Mouse (Mus musculus) midbrain, embryonic 10.5 days (tissue): ENCODE results near the gene Aspg. TPM values are rescaled to one million over a fixed set of nuclear protein-coding genes. Genes with fewer than 3 reads are reported as not detected.
A peak's percentile ranks its signal among the peaks of the same experiment; 100 is the strongest.

ENCODE experiments used
- DNase-seq: peaks from one replicate; pipeline ENCODE4 v3.0.0-alpha.2; 2017; ENCODE audit warnings: low spot score
- H3K27ac ChIP-seq: fragments of 300-500 bp; sonication (generic); replicated peaks from 2 replicates; pipeline ENCODE4 v1.5.1; 2016; ENCODE audit warnings: mild to moderate bottlenecking
- H3K27me3 ChIP-seq: fragments of 300-500 bp; sonication (generic); 2 replicates; pipeline ENCODE4 v1.6.1; 2016; ENCODE audit warnings: low read depth, mild to moderate bottlenecking; ENCODE audit not compliant: poor library complexity, severe bottlenecking
- H3K36me3 ChIP-seq: fragments of 300-500 bp; sonication (generic); 2 replicates; pipeline ENCODE4 v1.6.1; 2016; ENCODE audit warnings: mild to moderate bottlenecking, moderate library complexity
- H3K4me1 ChIP-seq: fragments of 300-500 bp; sonication (generic); 2 replicates; pipeline ENCODE4 v1.6.1; 2016
- H3K4me3 ChIP-seq: fragments of 300-500 bp; sonication (generic); 2 replicates; pipeline ENCODE4 v1.5.1; 2016; ENCODE audit warnings: mild to moderate bottlenecking, moderate library complexity
- H3K9me3 ChIP-seq: fragments of 300-500 bp; sonication (generic); replicated peaks from 2 replicates; pipeline ENCODE4 v1.6.1; 2016; ENCODE audit warnings: mild to moderate bottlenecking
- WGBS: fragments of 180-500 bp; shearing (Covaris S2); methylation state at CpG from one replicate; pipeline ENCODE4 v1.1.7; 2016; 5-methylcytosine and 5-hydroxymethylcytosine counted together
- polyA plus RNA-seq: library from polyadenylated mRNA; unstranded; fragments of >200 nt; fragmentation: Nextera tagmentation; extraction: Ambion mirVana; gene quantifications from 2 replicates; pipeline ENCODE4 v1.2.1, GENCODE M21; 2016

The Aspg gene
- polyA plus RNA-seq, 1 experiment from 2014 or later: 1.5 TPM

DNA sequence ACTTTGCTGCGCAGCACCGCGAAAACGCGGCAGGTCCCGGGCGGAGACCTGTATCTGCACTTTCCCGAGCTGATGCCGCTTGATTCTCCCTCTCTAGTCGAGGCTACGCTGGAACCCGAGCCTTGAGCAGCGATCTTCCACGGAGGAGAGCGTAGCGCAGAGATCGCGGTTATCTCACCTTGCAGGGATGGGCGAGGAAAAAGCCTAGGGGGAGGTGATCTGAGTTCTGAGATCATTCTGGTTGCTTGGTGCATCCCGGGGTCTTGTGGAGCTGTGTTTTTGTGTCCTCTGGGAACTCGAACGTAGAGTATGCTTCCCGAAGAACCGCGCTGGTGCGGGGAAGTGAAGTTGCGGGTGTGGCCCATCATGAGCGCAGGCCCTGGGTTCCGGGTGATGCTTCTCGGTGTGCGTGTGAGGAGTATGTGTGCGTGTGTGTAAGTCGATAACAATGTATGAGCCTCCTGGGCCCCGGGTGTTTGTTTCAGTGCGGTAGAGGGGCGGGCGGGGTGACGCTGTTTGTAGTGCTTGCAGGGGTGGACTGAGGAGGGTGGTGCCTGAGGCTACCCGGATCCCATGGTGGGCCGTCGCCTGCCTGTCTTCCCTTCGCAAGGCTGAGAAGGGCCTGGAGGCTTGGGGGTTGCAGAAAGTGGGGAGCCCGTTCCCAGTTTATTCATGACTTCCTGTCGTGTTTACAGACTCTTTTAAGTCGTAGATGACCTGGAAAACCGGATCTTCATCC lies 38.1 kb downstream of the Aspg start:
- peaks cover 89% of the 10 kb centered on the region for H3K27me3 ChIP-seq
- DNase-seq: peak; percentile 41
- H3K4me3 ChIP-seq: peak overlapping the region; percentile 70
- H3K9me3 ChIP-seq: no peaks in the 10 kb centered on the region
- peak overlapping the region; percentile 77 for H3K27ac ChIP-seq
- no peaks in the 10 kb centered on the region for H3K36me3 ChIP-seq
- peaks cover 78% of the 10 kb centered on the region for H3K4me1 ChIP-seq
- WGBS: under 1% methylated on average over 46 of the region's 46 CpGs

DNA sequence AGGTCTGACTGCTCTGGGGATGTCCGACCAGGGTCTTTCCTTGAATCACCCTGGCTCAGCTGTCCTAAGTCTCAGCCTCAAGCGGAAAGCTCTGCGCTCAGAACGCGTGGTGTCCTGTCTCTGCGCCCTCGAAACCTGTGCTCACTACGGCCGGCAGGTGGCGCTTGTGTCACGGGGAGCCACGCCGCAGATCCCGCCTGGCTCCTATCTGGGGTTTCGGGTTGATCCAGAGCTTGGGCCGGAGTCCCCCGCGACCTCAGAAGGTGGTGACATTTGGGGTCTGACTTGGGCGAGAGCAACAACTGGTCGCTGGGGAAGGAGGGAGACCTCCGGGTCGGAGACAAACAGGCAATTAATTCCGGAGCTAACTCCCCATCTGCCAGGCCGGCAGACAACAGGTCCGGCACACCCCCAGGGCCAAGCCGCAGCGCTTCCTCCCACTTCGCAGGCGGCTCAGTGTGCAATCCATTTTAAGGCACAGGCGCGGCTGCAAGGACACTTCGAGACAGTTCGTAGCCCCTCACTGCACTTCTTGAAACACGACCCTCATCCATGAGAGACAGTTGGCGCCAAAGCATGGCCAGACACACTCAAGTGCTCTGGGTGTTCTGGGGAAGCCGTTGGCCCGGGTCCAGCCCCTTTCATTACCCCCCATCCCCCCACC lies 38.9 kb downstream of the Aspg start:
- H3K4me3 ChIP-seq: peak overlapping the region; percentile 70
- no peaks in the 10 kb centered on the region for H3K9me3 ChIP-seq
- peaks cover 86% of the 10 kb centered on the region for H3K4me1 ChIP-seq
- 0 out of 2 replicates have a peak, but pooled peaks cover 5% of the 10 kb centered on the region for H3K36me3 ChIP-seq
- under 1% methylated on average over 37 of the region's 37 CpGs for WGBS
- DNase-seq: peak; percentile 91
- peaks cover 96% of the 10 kb centered on the region for H3K27me3 ChIP-seq
- peak overlapping the region; percentile 85 for H3K27ac ChIP-seq

DNA sequence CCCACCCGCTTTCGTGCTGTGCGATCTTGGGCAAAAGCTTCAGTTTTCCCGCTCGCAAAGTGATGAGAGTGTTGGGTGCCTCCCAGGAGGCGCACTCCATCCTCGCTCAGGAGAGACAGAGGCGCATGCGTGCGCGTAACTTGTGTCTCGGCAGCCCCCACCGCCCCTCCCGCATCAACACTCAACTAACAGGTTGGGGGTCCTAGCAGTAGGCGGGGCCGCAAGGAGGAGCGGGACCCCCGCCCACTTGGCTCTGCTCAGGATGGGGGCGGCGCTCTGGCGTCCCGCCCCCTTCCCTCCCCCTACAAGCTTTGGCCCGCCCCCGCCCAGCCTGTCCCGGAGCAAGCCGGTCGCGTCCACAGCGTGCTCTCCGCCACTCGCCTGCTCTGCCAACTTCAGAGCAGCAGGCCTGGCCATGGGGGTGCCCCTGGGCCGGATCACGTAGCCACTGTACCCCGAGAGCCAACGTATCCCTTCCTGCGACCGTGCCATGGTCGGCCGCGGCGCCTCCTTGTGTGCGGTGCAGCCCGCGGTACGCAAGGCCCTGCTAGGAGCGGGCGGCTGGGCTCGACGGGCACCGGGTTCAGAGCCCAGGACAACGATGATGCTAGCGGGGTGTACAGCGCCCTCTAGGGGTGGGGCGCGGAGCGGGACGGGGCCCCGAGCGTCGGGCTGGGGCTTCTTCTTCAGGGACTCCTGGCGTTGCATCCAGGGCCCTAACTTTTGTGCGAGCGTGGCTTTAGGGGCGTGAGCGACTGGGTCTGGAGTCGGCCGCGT lies 39.6 kb downstream of the Aspg start, which contains the start of gene Kif26a:
Gene Kif26a (plus strand): TSS at position 334 of the 777 bp plus-strand sequence.
- peaks cover 94% of the 10 kb centered on the region for H3K27me3 ChIP-seq

DNA sequence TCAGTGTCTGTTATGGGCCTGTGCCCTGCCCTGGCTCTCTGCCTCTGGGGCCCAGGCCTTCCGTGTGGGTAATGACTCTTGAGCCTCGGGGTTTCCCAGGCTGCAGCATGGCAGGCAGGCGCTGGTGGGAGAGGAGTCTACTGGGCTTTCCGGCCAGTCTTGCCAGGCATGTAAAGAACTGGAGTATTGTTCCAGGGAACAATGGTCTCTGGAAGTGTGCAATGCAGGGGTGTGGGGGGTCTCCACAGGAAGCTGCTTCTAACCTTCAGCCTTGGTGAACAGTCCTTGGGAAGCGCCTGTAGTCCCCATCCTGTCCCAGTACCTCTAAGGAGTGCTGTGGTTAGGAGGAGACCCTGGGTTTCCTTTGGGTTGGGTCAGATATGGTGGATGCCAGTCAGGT lies 40.9 kb downstream of the Aspg start:
- Histone ChIP-seq H3K36me3 (0 out of 2 replicates have a peak, but pooled peaks cover 5% of the 10 kb centered on the region), H3K4me1 (peaks cover 97% of the 10 kb centered on the region), H3K27me3 (peaks cover 91% of the 10 kb centered on the region), H3K27ac (peak overlapping the region; percentile 85), H3K4me3 (peak overlapping the region; percentile 70), H3K9me3 (no peaks in the 10 kb centered on the region)
- 37% methylated on average over 5 of the region's 5 CpGs for WGBS
- DNase-seq: no peak

More for the DNA sequence above, 39.6 kb downstream of the Aspg start, which contains the start of gene Kif26a:
- DNase-seq: peak; percentile 81
- Histone ChIP-seq H3K27ac (peak within 1 kb of the TSS; percentile 85), H3K36me3 (0 out of 2 replicates have a peak, but pooled peaks cover 5% of the 10 kb centered on the region), H3K4me3 (peak within 1 kb of the TSS; percentile 70), H3K9me3 (no peaks in the 10 kb centered on the region), H3K4me1 (peaks cover 90% of the 10 kb centered on the region)
- WGBS: under 1% methylated on average over 68 of the region's 68 CpGs

DNA sequence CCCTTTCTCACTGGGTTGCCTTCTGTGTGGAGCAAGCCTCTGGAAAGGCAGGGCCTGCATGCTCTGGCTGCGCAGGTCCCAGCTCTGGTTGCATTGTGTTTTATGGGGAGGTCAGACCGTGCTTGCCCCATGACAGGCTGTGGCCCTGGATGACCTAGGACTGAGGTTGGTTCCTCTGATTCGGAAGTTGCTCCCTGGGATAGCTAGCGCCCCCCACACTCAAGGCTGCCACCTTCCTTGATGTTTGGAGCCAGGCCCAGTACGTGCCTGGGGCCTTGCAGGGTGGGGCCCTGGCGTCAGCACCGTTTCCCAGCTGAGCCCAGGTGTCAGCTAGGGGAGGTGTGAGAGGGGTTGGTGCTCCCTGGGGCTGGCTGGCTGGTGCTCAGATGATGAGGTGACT lies 43.5 kb downstream of the Aspg start:
- Histone ChIP-seq H3K27me3 (peaks cover 82% of the 10 kb centered on the region), H3K36me3 (0 out of 2 replicates have a peak, but pooled peaks cover 5% of the 10 kb centered on the region), H3K4me1 (peaks cover 100% of the 10 kb centered on the region), H3K9me3 (no peaks in the 10 kb centered on the region), H3K4me3 (peak overlapping the region; percentile 70; the same call in 1 of the 2 replicates), H3K27ac (peak overlapping the region; percentile 53; the same call in 1 of the 2 replicates)
- no peak for DNase-seq
- 66% methylated on average over 7 of the region's 7 CpGs for WGBS

DNA sequence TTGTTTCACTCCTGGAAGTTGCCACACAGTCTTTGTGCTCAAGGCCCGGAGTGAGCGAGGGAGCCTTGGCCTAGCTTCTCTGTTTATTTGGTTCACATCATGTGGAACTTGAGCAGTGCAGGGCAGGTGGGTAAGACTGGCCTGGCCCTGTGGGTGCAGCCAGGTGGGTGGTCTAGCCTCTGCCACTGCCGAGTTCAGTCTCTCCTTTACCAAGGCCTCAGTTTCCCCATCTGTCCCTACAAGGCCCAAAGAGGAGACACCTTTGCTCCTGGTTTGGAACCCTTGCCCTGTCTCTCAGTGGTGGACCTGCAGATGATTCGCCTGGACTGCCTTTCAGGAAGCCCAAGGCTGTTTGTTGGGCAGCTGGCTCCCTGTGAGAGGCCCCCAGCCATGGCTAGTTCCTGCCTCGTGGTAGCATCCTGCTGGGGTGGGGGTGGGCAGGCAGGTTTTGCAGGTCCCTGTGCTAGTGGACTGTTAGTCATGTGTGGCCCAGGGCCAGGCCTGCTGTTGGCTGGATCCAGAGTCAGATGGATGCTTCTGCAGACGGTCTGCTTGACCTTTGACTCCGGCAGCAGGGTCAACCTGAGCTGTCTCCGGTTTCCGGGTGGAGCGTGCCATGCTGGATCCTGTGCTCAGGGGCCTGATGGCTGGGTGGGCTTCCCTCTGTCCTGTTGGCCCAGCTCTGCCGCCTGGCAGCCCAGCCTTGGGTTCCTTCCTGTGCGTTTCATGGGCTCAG lies 44.9 kb downstream of the Aspg start:
- WGBS: 44% methylated on average over 12 of the region's 12 CpGs
- peaks cover 100% of the 10 kb centered on the region for H3K4me1 ChIP-seq
- H3K9me3 ChIP-seq: no peaks in the 10 kb centered on the region
- H3K4me3 ChIP-seq: peak overlapping the region; percentile 16; the same call in 1 of the 2 replicates
- 0 out of 2 replicates have a peak, but pooled peaks cover 5% of the 10 kb centered on the region for H3K36me3 ChIP-seq
- peaks cover 75% of the 10 kb centered on the region for H3K27me3 ChIP-seq
- peak; percentile 47 for DNase-seq
- H3K27ac ChIP-seq: peak overlapping the region; percentile 74

DNA sequence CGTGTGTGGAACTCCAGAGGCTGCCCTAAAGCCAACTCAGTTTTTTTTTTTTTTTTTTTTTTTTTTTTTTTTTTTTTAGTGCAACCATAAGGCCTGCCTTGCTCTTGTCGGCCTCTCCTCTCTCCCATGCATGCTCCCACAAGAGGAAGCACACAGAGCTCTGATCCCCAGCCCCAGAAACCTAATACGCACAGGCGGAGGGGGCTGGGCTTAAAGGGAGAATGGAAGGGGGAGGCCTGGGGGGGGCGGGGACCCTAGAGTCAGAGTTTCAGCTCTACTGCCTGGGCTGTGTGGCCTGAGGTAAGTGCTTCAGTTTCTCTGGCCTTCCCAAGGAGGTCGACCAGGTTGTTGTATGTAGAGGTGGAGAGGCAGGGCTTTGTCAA lies 45.5 kb downstream of the Aspg start:
- WGBS: 40% methylated on average over 6 of the region's 6 CpGs
- Histone ChIP-seq H3K4me1 (peaks cover 99% of the 10 kb centered on the region), H3K36me3 (peaks cover 7% of the 10 kb centered on the region; the same call in 1 of the 2 replicates), H3K27ac (peak overlapping the region; percentile 74; the same call in 1 of the 2 replicates), H3K9me3 (no peaks in the 10 kb centered on the region), H3K4me3 (0 out of 2 replicates have a peak overlapping the region, but pooled peaks have one; percentile 16), H3K27me3 (peaks cover 75% of the 10 kb centered on the region)
- DNase-seq: no peak

DNA sequence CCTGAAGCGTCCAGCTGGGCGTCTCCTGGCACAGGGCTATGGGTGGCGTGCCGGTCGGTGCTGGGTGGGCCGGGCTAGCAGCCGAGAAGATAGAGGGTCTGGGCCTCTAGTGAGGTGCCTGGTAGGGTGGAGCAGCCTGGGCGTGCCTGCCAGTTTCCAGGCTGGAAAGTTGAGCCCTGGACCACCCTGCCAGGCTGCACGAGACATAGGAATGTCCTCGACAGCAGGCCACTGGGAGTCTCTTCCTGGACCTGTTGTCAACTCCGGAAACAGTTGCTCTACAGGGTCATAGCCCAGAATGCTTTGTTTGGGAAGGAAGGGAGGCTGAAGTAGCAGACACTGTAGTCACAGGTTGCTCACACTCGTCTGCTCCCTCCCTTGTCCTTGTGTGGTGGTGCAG lies 47.1 kb downstream of the Aspg start:
- WGBS: 77% methylated on average over 12 of the region's 12 CpGs
- Histone ChIP-seq H3K27me3 (peaks cover 75% of the 10 kb centered on the region), H3K9me3 (no peaks in the 10 kb centered on the region), H3K36me3 (peaks cover 23% of the 10 kb centered on the region), H3K27ac (peak overlapping the region; percentile 84), H3K4me1 (peaks cover 97% of the 10 kb centered on the region), H3K4me3 (no peak overlapping the region)
- DNase-seq: no peak

DNA sequence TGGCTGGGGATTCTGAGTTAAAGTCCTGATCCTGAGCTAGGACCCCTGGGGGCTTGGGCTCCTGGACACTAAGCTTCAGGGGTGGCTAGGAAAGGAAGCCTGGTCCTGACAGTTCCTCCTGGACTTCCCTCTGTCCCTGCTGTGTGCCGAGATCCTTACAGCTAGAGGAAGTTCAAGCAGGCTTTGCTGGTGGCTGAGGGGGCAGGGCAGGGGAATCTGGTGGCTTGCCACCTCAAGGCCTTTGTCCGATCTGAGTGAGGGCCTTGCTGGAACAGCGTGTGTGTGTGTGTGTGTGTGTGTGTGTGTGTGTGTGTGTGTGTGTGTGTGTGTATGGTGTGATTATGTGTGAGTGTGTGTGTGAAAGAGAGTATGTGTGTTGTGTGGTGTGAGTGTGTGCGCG lies 48.0 kb downstream of the Aspg start:
- Histone ChIP-seq H3K27ac (peak overlapping the region; percentile 84), H3K9me3 (no peaks in the 10 kb centered on the region), H3K36me3 (peaks cover 31% of the 10 kb centered on the region), H3K4me3 (peak overlapping the region; percentile 5; the same call in 1 of the 2 replicates), H3K4me1 (peaks cover 96% of the 10 kb centered on the region), H3K27me3 (peaks cover 72% of the 10 kb centered on the region)
- peak; percentile 42 for DNase-seq
- 43% methylated on average over 5 of the region's 5 CpGs for WGBS

DNA sequence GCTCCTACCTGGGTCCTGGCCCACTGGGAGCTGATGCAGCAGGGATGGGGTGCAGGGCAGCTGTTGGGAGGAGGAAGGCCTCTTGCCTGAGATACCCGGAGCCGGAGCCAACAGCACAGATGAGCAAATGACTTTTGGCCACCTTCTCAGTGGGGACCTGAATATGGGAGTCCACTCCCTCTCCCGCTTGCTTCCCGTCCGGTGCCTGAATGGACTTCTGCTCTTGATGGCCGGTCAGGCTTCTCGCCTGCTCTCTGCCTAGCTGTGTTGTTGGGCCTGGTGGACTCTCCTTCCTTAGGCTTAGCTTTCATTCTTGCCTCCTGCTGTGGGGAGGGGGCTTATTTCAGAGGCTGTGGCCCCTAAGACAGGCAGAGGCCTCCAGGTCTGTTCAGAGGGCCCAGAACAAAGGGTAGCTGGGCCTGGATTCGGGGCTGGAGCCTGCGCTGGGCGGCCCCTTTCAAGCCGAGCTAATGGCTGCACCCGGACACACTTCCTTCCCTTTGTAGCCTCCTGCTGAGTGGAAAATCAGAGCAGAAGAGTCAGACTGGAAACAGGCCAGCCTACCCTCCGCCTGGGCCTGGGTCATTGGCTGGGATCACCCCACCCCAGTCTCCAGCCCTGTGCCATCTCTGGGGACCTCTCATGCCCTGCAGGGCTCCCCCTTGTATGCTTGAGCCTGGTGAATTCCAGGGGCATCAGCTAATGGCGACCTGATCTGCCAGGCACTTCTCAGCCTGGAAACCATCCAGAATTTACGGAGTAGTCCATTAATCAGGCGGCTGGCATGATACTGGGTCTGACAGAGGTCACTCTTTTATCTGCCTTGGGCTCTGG lies 49.0 kb downstream of the Aspg start:
- 45% methylated on average over 16 of the region's 16 CpGs for WGBS
- peaks cover 71% of the 10 kb centered on the region for H3K27me3 ChIP-seq

DNA sequence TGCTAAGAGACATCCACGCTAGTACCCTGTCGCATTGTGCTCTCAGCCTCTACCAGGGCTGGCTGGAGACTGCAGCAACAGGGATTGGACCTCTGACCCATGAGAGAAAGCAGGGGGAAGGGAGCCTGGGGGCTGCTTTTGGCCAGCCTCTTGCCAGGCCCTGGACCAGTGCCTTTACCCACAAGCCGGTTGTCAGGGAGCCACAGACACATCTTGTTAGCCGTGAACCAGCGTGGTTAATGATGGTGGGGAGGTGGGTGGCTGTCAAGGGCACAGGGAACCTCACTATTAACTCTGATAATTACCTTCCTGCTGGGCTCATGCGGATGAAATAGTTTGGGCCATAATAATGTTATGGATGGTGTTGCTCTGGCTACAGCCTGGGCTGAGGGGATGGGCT lies 50.3 kb downstream of the Aspg start:
- WGBS: 84% methylated on average over 6 of the region's 6 CpGs
- Histone ChIP-seq H3K36me3 (peaks cover 46% of the 10 kb centered on the region), H3K27me3 (peaks cover 75% of the 10 kb centered on the region), H3K4me1 (peaks cover 82% of the 10 kb centered on the region), H3K27ac (peak overlapping the region; percentile 49), H3K4me3 (no peak overlapping the region), H3K9me3 (no peaks in the 10 kb centered on the region)
- DNase-seq: no peak

More for the DNA sequence above, 49.0 kb downstream of the Aspg start:
- Histone ChIP-seq H3K36me3 (peaks cover 34% of the 10 kb centered on the region), H3K27ac (peak overlapping the region; percentile 84), H3K4me3 (peak overlapping the region; percentile 21; the same call in 1 of the 2 replicates), H3K9me3 (no peaks in the 10 kb centered on the region), H3K4me1 (peaks cover 87% of the 10 kb centered on the region)
- DNase-seq: peak; percentile 62
